Mouse (Mus musculus) bone marrow macrophage, adult 2 months (primary cell): ENCODE data around the gene Il5ra.

Source experiments
- CTCF ChIP-seq: IDR thresholded peaks from 2 replicates; pipeline ENCODE4 v1.5.1; 2012; ENCODE audit warnings: low read depth, mild to moderate bottlenecking, low read length, moderate library complexity
- POLR2A ChIP-seq: IDR thresholded peaks from 2 replicates; pipeline ENCODE4 v1.6.1; 2012; ENCODE audit warnings: mild to moderate bottlenecking, low read depth, low read length, borderline replicate concordance

GRCm38 (mm10) chr6:106793088-106793487, 44.3 kb upstream of the Il5ra start:
- TF ChIP-seq POLR2A, result no peak
- TF ChIP-seq CTCF, result no peak
